Mouse (Mus musculus) liver, embryonic 14.5 days (tissue): Measurements from ENCODE around the gene Dpagt1. TPM values are rescaled to one million over a fixed set of nuclear protein-coding genes. Genes with fewer than 3 reads are reported as not detected.
A peak's percentile ranks its signal among the peaks of the same experiment; 100 is the strongest.

Experiments used
- ATAC-seq: fragments of 200-750 bp; cut with Nextera tagmentation; 2 replicates; pipeline ENCODE4 v1.8.0; 2017; ENCODE audit warnings: moderate number of reproducible peaks, mild to moderate bottlenecking, moderate library complexity; ENCODE audit not compliant: insufficient read depth
- DNase-seq, 3 experiments: peaks; one replicate each; pipeline ENCODE4 v3.0.0-alpha.2; 2012 to 2013; ENCODE audit warnings: low read depth in 3 of 3, low spot score in 3 of 3
- H3K27ac ChIP-seq: fragments of 300-500 bp; sonication (generic); 2 replicates; pipeline ENCODE4 v1.5.1; 2014; ENCODE audit warnings: moderate library complexity, mild to moderate bottlenecking, control low read depth, inconsistent platforms
- H3K27me3 ChIP-seq: fragments of 300-500 bp; sonication (generic); 2 replicates; pipeline ENCODE4 v1.6.1; 2014; ENCODE audit warnings: mild to moderate bottlenecking, low read length, moderate library complexity; ENCODE audit not compliant: control insufficient read depth, insufficient read depth
- H3K36me3 ChIP-seq: fragments of 300-500 bp; sonication (generic); replicated peaks from 2 replicates; pipeline ENCODE4 v1.6.1; 2014; ENCODE audit warnings: low read depth; ENCODE audit not compliant: control insufficient read depth, insufficient read depth
- H3K4me1 ChIP-seq, 2 experiments: fragments of 200-500 bp in 1 of 2; fragments of 300-500 bp in 1 of 2; sonication (generic) in 1 of 2; replicated peaks; 2 replicates each; pipeline ENCODE4 v1.6.1; 2012 to 2014; ENCODE audit warnings: antibody characterized with exemption in 1 of 2, inconsistent platforms in 1 of 2, low read length in 1 of 2; ENCODE audit not compliant: control insufficient read depth in 2 of 2, insufficient read depth in 2 of 2
- H3K4me2 ChIP-seq: fragments of 300-500 bp; sonication (generic); 2 replicates; pipeline ENCODE4 v1.6.1; 2014; ENCODE audit warnings: low read depth, mild to moderate bottlenecking, control low read depth, moderate library complexity
- H3K4me3 ChIP-seq, 2 experiments: fragments of 200-500 bp in 1 of 2; fragments of 300-500 bp in 1 of 2; sonication (generic) in 1 of 2; 2 replicates each; pipeline ENCODE4 v1.5.1; 2012 to 2014; ENCODE audit warnings: low read depth in 2 of 2, low read length in 2 of 2, mild to moderate bottlenecking in 2 of 2, control low read depth in 1 of 2, inconsistent platforms in 1 of 2, moderate library complexity in 1 of 2; ENCODE audit not compliant: insufficient read depth in 1 of 2
- H3K9ac ChIP-seq: fragments of 300-500 bp; sonication (generic); replicated peaks from 2 replicates; pipeline ENCODE4 v1.6.1; 2014; ENCODE audit warnings: mild to moderate bottlenecking, control low read depth, moderate library complexity
- H3K9me3 ChIP-seq: fragments of 300-500 bp; sonication (generic); 2 replicates; pipeline ENCODE4 v1.6.1; 2016; ENCODE audit warnings: low read length, mixed read lengths; ENCODE audit not compliant: control insufficient read depth
- CTCF ChIP-seq: IDR thresholded peaks from 2 replicates; pipeline ENCODE4 v1.5.1; 2016; ENCODE audit warnings: antibody characterized with exemption, low read depth, control low read depth
- EP300 ChIP-seq: IDR thresholded peaks from 2 replicates; pipeline ENCODE4 v1.6.1; 2016; ENCODE audit warnings: antibody characterized with exemption, low read depth
- WGBS: fragments of 180-500 bp; shearing (Covaris S2); extraction: QIAGEN DNeasy Blood & Tissue Kit; methylation state at CpG from one replicate; pipeline ENCODE4 v1.1.7; 2014; ENCODE audit not compliant: insufficient replicate concordance; 5-methylcytosine and 5-hydroxymethylcytosine counted together
- polyA plus RNA-seq, 2 experiments: library from polyadenylated mRNA; depleted of rRNA in 1 of 2; stranded (reverse) in 1 of 2; unstranded in 1 of 2; fragments of >200 nt; fragmentation: Nextera tagmentation in 1 of 2; extraction: Ambion mirVana in 1 of 2; gene quantifications; 2 replicates each; pipeline versions ENCODE4 v1.2.1 to v1.2.3; 2012 to 2014

The Dpagt1 gene
- polyA plus RNA-seq, 2 experiments: 16.4 to 20.2 TPM

- no peak overlapping the region for H3K27ac ChIP-seq
- no peak overlapping the region for H3K4me2 ChIP-seq
- TF ChIP-seq CTCF (no peak), EP300 (no peak)
- H3K9me3 ChIP-seq: no peaks in the 10 kb centered on the region
- H3K36me3 ChIP-seq: peaks cover 42% of the 10 kb centered on the region
- H3K9ac ChIP-seq: no peak overlapping the region
- ATAC-seq (no peak), DNase-seq (no peak)
- H3K4me1 ChIP-seq: peaks cover 20 to 24% of the 10 kb centered on the region in 2 experiments
- H3K4me3 ChIP-seq: no peak overlapping the region
- no peaks in the 10 kb centered on the region for H3K27me3 ChIP-seq
- WGBS: 84% methylated on average over 6 of the region's 6 CpGs
Observed at GRCm38 (mm10) chr9:44330736-44331135, 4.9 kb downstream of the Dpagt1 start.

GRCm38 (mm10) chr9:44332918-44333638 lies 7.3 kb downstream of the Dpagt1 start:
- Histone ChIP-seq H3K27me3 (no peaks in the 10 kb centered on the region), H3K36me3 (peaks cover 63% of the 10 kb centered on the region), H3K9ac (peak overlapping the region; percentile 74), H3K9me3 (no peaks in the 10 kb centered on the region), H3K4me2 (peak overlapping the region; percentile 69), H3K27ac (peak overlapping the region; percentile 91), H3K4me3 (peak overlapping the region in 1 of 2 experiments; percentile 53; a peak in 3 of 4 replicates), H3K4me1 (peaks cover 13 to 15% of the 10 kb centered on the region in 2 experiments)
- no peak for TF ChIP-seq EP300
- 93% methylated on average over 13 of the region's 13 CpGs for WGBS
- DNase-seq (no peak), ATAC-seq (no peak)

- WGBS: under 1% methylated on average over 88 of the region's 91 CpGs
- peak; percentile 64 for TF ChIP-seq CTCF
- peak; percentile 79 for TF ChIP-seq EP300
- H3K27ac ChIP-seq: peak within 1 kb of the TSS; percentile 97
- peaks cover 73% of the 10 kb centered on the region for H3K36me3 ChIP-seq
- H3K9ac ChIP-seq: peak within 1 kb of the TSS; percentile 99
- peak; percentile 100 for DNase-seq
- H3K4me2 ChIP-seq: peak within 1 kb of the TSS; percentile 98
- no peaks in the 10 kb centered on the region for H3K27me3 ChIP-seq
- H3K4me1 ChIP-seq: peaks cover 13 to 14% of the 10 kb centered on the region in 2 experiments
- H3K9me3 ChIP-seq: no peaks in the 10 kb centered on the region
- ATAC-seq: peak; percentile 84
- H3K4me3 ChIP-seq: peak within 1 kb of the TSS; percentile 95 to 97
Observed at GRCm38 (mm10) chr9:44334396-44335330, 8.8 kb downstream of the Dpagt1 start, which contains the start of gene H2afx. Gene H2afx, plus strand, starts transcription at chr9:44334694.

GRCm38 (mm10) chr9:44335331-44336092 lies 9.7 kb downstream of the Dpagt1 start:
- Histone ChIP-seq H3K4me1 (peaks cover 14 to 16% of the 10 kb centered on the region in 2 experiments), H3K36me3 (peaks cover 80% of the 10 kb centered on the region), H3K9me3 (no peaks in the 10 kb centered on the region), H3K9ac (peak overlapping the region; percentile 99), H3K4me2 (peak overlapping the region; percentile 98), H3K4me3 (peak overlapping the region; percentile 95 to 97), H3K27me3 (no peaks in the 10 kb centered on the region), H3K27ac (peak overlapping the region; percentile 97)
- WGBS: under 1% methylated on average over 50 of the region's 50 CpGs
- peak; percentile 45 for TF ChIP-seq EP300
- TF ChIP-seq CTCF: no peak
- DNase-seq (peak in 1 of 3 experiments; percentile 63), ATAC-seq (peak; percentile 21)
